Mouse (Mus musculus) neural tube, embryonic 15.5 days (tissue): ENCODE results near the gene Arhgap31. TPM values are rescaled to one million over a fixed set of nuclear protein-coding genes. Genes with fewer than 3 reads are reported as not detected.

Experiments
- ATAC-seq: fragments of 200-750 bp; cut with Nextera tagmentation; 2 replicates; pipeline ENCODE4 v1.8.0; 2017; ENCODE audit warnings: mild to moderate bottlenecking, moderate TSS enrichment, moderate library complexity; ENCODE audit not compliant: low FRiP score
- H3K27ac ChIP-seq: fragments of 300-500 bp; sonication (generic); replicated peaks from 2 replicates; pipeline ENCODE4 v1.5.1; 2015; ENCODE audit warnings: mild to moderate bottlenecking, inconsistent platforms
- H3K27me3 ChIP-seq: fragments of 300-500 bp; sonication (generic); replicated peaks from 2 replicates; pipeline ENCODE4 v1.6.1; 2015; ENCODE audit warnings: inconsistent platforms
- H3K36me3 ChIP-seq: fragments of 300-500 bp; sonication (generic); 2 replicates; pipeline ENCODE4 v1.6.1; 2015; ENCODE audit warnings: inconsistent platforms
- H3K4me1 ChIP-seq: fragments of 300-500 bp; sonication (generic); 2 replicates; pipeline ENCODE4 v1.6.1; 2015; ENCODE audit warnings: inconsistent platforms
- H3K4me2 ChIP-seq: fragments of 300-500 bp; sonication (generic); 2 replicates; pipeline ENCODE4 v1.6.1; 2015; ENCODE audit warnings: inconsistent platforms, mild to moderate bottlenecking, moderate library complexity
- H3K4me3 ChIP-seq: fragments of 300-500 bp; sonication (generic); replicated peaks from 2 replicates; pipeline ENCODE4 v1.5.1; 2015; ENCODE audit warnings: mild to moderate bottlenecking, inconsistent platforms
- H3K9ac ChIP-seq: fragments of 300-500 bp; sonication (generic); replicated peaks from 2 replicates; pipeline ENCODE4 v1.6.1; 2015; ENCODE audit warnings: mild to moderate bottlenecking, inconsistent platforms
- H3K9me3 ChIP-seq: fragments of 300-500 bp; sonication (generic); replicated peaks from 2 replicates; pipeline ENCODE4 v1.6.1; 2016; ENCODE audit warnings: inconsistent platforms
- WGBS: fragments of 180-500 bp; shearing (Covaris S2); methylation state at CpG from one replicate; pipeline ENCODE4 v1.1.7; 2015; ENCODE audit warnings: mixed read lengths; 5-methylcytosine and 5-hydroxymethylcytosine counted together
- polyA plus RNA-seq: library from polyadenylated mRNA; unstranded; fragments of >200 nt; fragmentation: Nextera tagmentation; extraction: Ambion mirVana; gene quantifications from 2 replicates; pipeline ENCODE4 v1.2.1, GENCODE M21; 2015

The Arhgap31 gene
- polyA plus RNA-seq, 1 experiment from 2014 or later = 5.9 TPM

DNA sequence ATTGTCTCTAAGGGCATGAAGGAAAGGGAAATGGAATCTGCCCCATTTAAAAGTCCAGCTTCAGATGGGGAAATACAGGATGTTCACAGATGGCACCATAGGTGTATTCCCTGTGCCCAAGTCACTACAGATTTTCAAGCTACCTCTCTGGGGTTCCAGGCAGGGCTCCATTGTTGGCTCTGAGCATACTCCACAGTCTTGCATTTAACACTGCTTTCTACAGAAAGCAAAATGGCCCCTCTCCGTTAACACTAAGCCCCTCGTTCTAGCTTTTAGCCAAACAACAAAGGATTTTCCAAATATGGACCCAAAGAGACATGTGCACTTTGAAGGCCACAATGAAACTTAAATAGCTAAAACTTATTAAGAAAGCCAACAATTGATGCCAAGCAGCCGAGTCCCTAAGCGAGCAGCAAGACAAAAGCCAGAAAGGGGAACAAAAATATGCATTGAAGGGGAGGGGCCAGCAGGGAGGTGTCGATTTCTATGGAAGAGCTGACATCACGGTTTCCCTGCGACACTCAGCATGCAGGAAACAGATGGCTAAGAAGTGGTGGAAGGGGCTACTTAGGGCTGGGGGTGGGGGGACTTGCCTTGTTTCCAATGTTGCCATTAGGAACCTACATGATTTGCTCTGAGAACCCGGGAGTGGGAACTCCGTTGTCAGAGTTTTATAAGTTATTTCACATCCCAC is 11.4 kb downstream of the Arhgap31 start:
- Histone ChIP-seq H3K4me2 (no peak overlapping the region), H3K9ac (no peak overlapping the region), H3K27me3 (no peaks in the 10 kb centered on the region), H3K36me3 (no peaks in the 10 kb centered on the region), H3K27ac (no peak overlapping the region), H3K4me3 (no peak overlapping the region), H3K9me3 (no peaks in the 10 kb centered on the region), H3K4me1 (no peaks in the 10 kb centered on the region)
- WGBS = 32% methylated on average over 9 of the region's 9 CpGs
- ATAC-seq = no peak

DNA sequence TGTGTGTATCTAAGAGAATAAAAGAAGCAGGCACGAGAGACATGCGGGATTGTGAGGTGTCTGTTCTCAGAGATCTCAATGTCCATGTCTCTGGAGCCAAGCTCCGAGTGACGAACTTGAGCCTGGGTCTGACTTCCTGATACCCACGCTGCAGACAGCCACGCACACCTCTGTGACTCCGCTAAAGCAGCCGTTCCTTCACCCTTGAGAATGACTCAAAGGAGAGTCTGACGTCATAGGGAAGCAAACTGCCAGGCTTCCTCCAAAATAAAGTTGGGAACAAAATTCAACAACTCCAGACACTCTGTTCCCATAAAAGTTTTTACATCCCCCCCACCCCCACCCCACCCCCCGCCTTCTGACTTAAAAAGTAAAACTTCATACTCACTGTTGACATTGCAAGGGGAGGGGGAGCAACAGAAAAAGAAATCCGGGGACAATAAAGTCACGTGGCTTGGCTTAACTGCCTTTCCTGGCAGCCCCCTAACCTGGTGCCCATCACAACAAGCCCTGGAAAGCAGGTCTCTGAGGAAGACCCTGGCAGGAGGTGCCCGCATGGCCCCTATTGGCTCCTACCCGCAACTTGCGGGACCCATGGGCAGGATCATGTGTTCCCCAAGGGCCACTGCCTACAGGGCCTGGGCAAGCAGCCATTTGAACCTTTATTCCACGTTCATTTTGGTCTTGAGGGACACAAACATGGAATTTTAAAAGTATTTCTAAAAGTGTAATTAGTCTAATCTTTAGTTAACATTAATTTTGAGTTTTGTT is 12.5 kb downstream of the Arhgap31 start:
- Histone ChIP-seq H3K4me2 (no peak overlapping the region), H3K9me3 (no peaks in the 10 kb centered on the region), H3K36me3 (no peaks in the 10 kb centered on the region), H3K4me1 (no peaks in the 10 kb centered on the region), H3K9ac (no peak overlapping the region), H3K4me3 (no peak overlapping the region), H3K27me3 (no peaks in the 10 kb centered on the region), H3K27ac (no peak overlapping the region)
- no peak for ATAC-seq
- WGBS = 83% methylated on average over 16 of the region's 16 CpGs

DNA sequence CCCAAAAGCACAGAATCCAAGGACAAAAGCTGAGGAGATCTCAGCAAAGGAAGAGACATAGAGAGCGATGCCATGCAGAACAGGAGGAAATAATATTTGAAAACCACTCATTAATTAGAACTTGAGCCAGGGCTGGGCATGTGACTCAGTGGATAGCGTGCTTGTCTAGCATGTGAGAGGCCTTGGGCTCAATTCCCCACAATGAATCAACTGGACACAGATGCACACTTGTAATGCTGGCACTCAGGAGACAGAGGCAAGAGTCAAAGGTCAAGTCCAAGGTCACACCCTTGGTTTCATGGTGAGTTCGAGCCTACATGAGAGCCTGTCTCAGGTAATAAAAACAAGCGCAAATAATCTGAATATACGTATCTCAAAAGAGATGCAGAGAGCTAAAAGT is 15.5 kb downstream of the Arhgap31 start:
- Histone ChIP-seq H3K4me1 (no peaks in the 10 kb centered on the region), H3K9ac (no peak overlapping the region), H3K4me2 (no peak overlapping the region), H3K9me3 (no peaks in the 10 kb centered on the region), H3K4me3 (no peak overlapping the region), H3K27ac (no peak overlapping the region), H3K27me3 (no peaks in the 10 kb centered on the region), H3K36me3 (no peaks in the 10 kb centered on the region)
- ATAC-seq = no peak
- 85% methylated on average over 5 of the region's 5 CpGs for WGBS

DNA sequence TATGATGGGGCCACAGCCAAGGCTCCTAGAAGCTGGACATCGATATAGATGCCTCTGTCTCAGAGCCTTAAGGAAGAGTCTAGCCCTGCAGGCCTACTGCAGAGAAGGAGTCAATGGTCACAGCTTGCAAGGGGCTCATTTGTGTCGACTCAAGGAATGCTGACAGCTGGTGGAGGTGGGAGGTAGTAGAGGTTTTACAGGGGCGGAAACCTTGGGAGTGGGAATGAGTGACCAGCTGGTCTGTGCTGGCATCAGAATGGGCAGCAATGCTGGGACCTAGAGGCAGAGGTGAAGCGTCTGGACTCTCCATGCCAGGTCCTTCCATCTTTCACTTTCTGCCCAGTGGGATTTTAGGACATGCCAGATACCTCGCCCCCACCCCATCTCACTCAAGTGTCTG is 17.5 kb downstream of the Arhgap31 start:
- Histone ChIP-seq H3K9me3 (no peaks in the 10 kb centered on the region), H3K9ac (no peak overlapping the region), H3K4me3 (no peak overlapping the region), H3K36me3 (no peaks in the 10 kb centered on the region), H3K27me3 (no peaks in the 10 kb centered on the region), H3K4me1 (no peaks in the 10 kb centered on the region), H3K4me2 (no peak overlapping the region), H3K27ac (no peak overlapping the region)
- ATAC-seq = no peak
- 89% methylated on average over 5 of the region's 5 CpGs for WGBS

DNA sequence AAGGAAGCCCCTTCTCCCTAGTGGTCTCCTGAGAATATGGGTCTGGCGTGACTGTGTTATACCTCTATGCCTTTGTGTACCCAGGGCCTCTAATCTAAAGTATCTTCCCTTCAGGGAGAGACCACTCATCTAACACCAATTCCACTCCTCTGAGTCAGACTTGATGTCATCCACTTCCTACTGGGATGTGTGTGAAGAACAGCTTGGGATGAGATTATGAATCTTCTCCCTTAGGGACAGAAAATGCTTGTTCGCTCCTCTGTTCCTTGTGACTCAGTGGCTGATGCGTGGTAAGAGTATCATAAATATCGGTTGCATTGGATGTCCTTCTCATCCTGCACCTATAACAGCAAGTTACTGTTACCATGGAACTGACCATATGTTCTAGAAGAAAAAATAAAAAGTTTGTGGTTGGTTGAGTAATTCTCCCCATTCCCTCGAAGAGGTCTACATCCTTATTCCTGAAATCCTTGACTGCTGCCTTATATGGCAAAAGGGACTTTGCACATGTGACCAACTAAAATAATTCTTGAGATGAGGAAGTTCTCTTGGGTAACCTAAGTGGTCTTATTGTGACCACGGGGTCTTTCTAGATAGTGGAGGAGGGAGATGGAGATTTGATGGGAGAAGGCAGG is 18.1 kb downstream of the Arhgap31 start:
- 92% methylated on average over 6 of the region's 6 CpGs for WGBS
- H3K9me3 ChIP-seq = no peaks in the 10 kb centered on the region
- no peak for ATAC-seq

DNA sequence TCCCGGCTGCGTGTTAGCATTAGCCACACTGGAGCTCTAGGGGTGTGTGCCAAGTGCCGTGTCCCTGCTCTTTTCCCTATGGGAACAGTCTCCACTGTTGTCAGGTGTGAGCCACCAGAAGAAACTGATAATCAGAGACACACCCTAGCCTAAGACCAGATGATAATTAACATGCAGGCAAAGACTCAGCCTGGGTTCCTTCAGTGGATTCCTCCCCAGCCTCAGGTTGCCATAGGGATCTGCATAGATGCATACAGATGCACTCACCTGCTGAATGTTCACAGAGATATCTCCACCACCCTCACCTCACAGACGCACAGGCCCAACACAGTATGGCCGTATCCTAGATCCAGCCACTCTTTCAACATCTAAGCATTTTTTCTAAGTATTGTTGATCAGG is 22.6 kb downstream of the Arhgap31 start:
- no peaks in the 10 kb centered on the region for H3K9me3 ChIP-seq
- no peak overlapping the region for H3K4me2 ChIP-seq
- WGBS = 95% methylated on average over 5 of the region's 5 CpGs
- H3K9ac ChIP-seq = no peak overlapping the region
- no peak overlapping the region for H3K27ac ChIP-seq
- no peak for ATAC-seq
- no peak overlapping the region for H3K4me3 ChIP-seq
- no peaks in the 10 kb centered on the region for H3K27me3 ChIP-seq
- H3K4me1 ChIP-seq = peaks cover 5% of the 10 kb centered on the region; the same call in 1 of the 2 replicates
- H3K36me3 ChIP-seq = no peaks in the 10 kb centered on the region

More for the DNA sequence above, 18.1 kb downstream of the Arhgap31 start:
- Histone ChIP-seq H3K9ac (no peak overlapping the region), H3K36me3 (no peaks in the 10 kb centered on the region), H3K4me3 (no peak overlapping the region), H3K27ac (no peak overlapping the region), H3K4me2 (no peak overlapping the region), H3K4me1 (no peaks in the 10 kb centered on the region), H3K27me3 (no peaks in the 10 kb centered on the region)

DNA sequence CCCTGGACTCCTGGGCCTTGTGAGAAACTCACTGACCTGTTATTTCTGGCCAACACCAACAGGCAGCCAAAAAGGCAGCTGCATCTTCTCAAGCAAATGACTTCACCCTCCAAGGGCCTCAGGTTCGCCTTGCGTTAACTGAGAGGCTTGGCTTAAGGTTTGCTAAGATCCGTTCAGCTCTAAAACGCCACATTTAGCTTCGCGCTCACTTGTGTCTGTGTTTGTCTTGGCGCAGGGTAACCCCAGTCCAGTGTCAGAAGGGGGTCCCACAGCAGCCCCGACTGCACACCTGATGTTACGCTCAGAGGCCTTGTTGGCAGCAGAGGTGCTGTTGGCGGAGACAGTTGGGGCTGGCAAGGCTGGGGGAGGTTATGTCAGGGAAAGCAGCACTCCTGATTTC is 23.3 kb downstream of the Arhgap31 start:
- 90% methylated on average over 10 of the region's 10 CpGs for WGBS
- Histone ChIP-seq H3K27me3 (no peaks in the 10 kb centered on the region), H3K36me3 (no peaks in the 10 kb centered on the region), H3K27ac (no peak overlapping the region), H3K4me1 (peaks cover 5% of the 10 kb centered on the region; the same call in 1 of the 2 replicates), H3K9ac (no peak overlapping the region), H3K9me3 (no peaks in the 10 kb centered on the region), H3K4me2 (no peak overlapping the region), H3K4me3 (no peak overlapping the region)
- no peak for ATAC-seq

DNA sequence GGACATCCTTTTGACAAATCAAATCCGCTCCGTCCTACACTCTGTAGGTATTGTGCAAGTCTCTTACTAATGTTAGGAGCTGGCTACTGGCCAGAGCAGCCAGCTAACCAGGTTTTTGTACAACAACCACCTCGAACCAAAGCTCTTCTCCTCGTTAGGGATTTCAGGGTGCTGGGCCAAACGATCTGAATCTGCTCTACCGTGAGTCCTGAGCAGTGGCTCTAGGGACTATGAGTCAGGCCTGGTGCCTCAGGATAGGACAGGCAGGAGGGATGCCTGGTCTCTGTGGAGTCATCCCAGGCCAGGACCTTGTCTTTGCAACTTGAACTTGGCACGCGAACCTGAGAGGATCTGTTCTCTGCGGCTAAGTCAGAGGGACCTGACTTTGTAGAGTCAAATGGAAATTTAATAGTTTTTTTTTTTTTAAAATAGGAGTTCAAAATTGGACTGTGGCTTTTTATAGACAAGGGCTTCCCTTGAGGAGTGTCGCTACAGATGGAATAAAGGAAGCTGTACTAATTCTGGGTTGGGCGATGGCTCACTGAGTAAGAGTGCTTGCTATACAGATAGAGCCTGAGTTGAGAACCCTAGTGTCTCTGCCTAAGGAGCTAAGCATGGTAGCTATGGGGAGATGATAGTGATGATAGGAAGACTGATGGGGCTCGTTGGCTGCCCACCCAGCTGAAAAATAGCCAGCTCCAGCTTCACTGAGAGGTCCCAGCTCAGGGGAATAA is 24.4 kb downstream of the Arhgap31 start:
- Histone ChIP-seq H3K9ac (no peak overlapping the region), H3K27me3 (no peaks in the 10 kb centered on the region), H3K9me3 (no peaks in the 10 kb centered on the region), H3K36me3 (no peaks in the 10 kb centered on the region), H3K4me2 (no peak overlapping the region), H3K4me1 (peaks cover 5% of the 10 kb centered on the region; the same call in 1 of the 2 replicates), H3K27ac (no peak overlapping the region), H3K4me3 (no peak overlapping the region)
- 85% methylated on average over 12 of the region's 12 CpGs for WGBS
- no peak for ATAC-seq

DNA sequence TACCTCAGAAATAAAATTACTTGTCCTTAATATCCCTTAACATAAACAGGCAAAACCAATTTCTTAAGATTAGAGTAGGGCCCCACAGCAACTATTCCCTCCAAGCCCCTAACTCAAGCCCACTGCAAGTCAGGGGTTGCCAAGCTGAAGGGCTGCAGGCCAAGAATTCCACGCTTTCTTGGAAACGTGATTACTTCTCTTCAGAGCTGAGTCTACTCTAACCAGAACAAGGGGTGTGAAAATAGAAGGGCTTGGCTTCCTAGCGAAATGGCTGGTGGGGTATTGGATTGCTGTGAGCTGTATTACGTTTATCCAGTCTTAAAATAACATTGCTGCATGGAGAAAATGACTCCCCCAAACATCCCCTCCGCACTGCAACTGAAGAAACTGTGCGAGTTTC is 25.4 kb downstream of the Arhgap31 start:
- peaks cover 5% of the 10 kb centered on the region; the same call in 1 of the 2 replicates for H3K4me1 ChIP-seq
- H3K4me2 ChIP-seq = no peak overlapping the region
- H3K36me3 ChIP-seq = no peaks in the 10 kb centered on the region
- no peak for ATAC-seq
- H3K9ac ChIP-seq = no peak overlapping the region
- 74% methylated on average over 6 of the region's 6 CpGs for WGBS
- no peaks in the 10 kb centered on the region for H3K27me3 ChIP-seq
- no peak overlapping the region for H3K4me3 ChIP-seq
- no peak overlapping the region; the same call in 1 of the 2 replicates for H3K27ac ChIP-seq
- H3K9me3 ChIP-seq = no peaks in the 10 kb centered on the region

DNA sequence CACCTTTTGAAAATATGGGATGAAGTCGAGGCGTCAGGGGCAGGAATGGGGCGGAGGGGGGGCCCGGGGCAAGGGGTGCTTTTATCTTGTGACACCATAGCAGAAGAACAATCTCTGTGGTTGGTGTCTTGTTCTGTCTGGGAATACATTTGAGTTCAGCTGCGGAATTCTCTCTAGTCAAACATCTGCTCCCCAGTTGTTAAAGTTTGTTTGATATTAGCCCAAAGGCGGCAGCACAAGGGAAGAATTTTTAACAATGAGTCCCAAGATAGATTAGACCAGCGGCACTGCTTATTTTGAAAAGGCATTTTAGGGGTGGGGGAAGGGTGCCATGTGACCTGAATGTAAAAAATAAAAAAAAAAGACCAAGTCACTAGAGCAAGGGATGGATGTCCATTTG is 30.0 kb downstream of the Arhgap31 start:
- Histone ChIP-seq H3K4me3 (no peak overlapping the region), H3K36me3 (no peaks in the 10 kb centered on the region), H3K9ac (no peak overlapping the region), H3K4me1 (no peaks in the 10 kb centered on the region), H3K27ac (no peak overlapping the region), H3K4me2 (no peak overlapping the region), H3K27me3 (no peaks in the 10 kb centered on the region), H3K9me3 (no peaks in the 10 kb centered on the region)
- ATAC-seq = no peak
- WGBS = 62% methylated on average over 7 of the region's 7 CpGs

DNA sequence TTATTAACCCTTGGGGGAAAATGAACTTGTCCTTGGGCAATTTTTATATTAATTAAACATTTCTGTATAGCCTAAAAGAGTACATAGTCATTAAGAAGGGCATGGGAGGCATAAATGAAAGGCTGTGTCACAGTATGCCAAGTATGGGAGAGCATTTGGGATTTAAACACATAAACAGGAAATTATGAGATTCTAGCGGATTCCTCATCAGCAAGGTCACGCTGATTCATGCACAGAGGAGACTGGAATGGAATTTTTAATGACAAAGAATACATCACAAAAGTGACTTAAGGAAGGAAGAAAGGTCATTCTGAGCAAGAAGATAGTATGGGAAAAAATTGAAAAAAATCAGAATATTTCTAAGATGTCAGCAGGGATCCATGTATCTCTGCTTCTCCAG is 31.8 kb downstream of the Arhgap31 start:
- Histone ChIP-seq H3K4me3 (no peak overlapping the region), H3K27me3 (no peaks in the 10 kb centered on the region), H3K36me3 (no peaks in the 10 kb centered on the region), H3K4me2 (no peak overlapping the region), H3K9ac (no peak overlapping the region), H3K4me1 (no peaks in the 10 kb centered on the region), H3K27ac (no peak overlapping the region), H3K9me3 (no peaks in the 10 kb centered on the region)
- WGBS = 58% methylated on average over 2 of the region's 2 CpGs
- no peak for ATAC-seq
